Mouse (Mus musculus): ENCODE results near the gene Olfr1219. TPM values are rescaled to one million over a fixed set of nuclear protein-coding genes. Genes with fewer than 3 reads are reported as not detected.

Gene Olfr1219
- total RNA-seq (2021), result not detected
- long read RNA-seq, experiment 1, result 0 reads
- long read RNA-seq, experiment 2, result 0 reads

DNA sequence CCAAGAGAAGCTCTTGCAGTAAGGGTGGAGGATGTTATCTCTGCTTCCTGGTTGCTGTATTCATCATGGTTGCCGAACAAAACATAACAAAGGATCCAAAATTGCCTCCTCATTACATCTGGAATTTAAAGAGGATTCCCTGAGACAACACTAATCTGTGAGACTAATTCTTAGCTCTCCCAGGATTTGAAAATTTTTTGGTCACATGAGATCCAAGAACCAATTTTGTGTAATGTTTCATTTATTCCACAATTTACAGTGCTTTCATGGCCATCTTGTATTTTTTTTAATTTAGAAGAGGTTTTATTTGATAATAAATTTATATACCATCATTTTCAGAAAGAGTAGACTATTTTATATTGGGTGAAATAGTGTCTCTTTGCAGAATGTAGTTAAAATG lies at the start of gene Olfr1219:
Gene Olfr1219 (minus strand): TSS at position 101 of the 400 bp plus-strand sequence.
- DNase-seq (ENCODE audit: low spot score in 2 of 2), result no peak

DNA sequence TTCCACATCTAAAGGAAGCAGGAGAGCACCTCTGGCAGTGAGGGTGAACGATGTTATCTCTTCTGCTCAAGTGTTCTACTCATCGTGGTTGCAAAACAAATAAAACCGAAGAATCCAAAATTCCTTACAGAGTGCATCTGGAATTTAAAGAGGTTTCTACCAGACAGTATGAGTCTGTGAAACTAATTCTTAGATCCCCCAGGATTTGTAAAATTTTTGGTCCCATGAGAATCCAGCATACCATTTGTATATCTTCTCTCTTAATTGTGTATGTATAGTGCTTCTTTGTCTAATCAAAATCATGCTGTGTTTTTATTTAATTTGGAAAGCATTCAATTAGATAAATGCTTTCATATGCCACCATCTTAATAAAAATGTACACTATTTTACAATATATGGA lies 49.6 kb upstream of the Olfr1219 start, which contains the start of gene Olfr1222:
Gene Olfr1222 (minus strand): TSS at position 101 of the 400 bp plus-strand sequence.
- DNase-seq (ENCODE audit: low spot score in 2 of 2), result no peak

GRCm38 (mm10) chr2:89117183-89117582 lies 33.9 kb upstream of the Olfr1219 start, which contains the start of gene Olfr1221:
Olfr1221 (minus strand) TSS chr2:89117283.
- DNase-seq (ENCODE audit: low spot score in 2 of 2), result no peak

DNA sequence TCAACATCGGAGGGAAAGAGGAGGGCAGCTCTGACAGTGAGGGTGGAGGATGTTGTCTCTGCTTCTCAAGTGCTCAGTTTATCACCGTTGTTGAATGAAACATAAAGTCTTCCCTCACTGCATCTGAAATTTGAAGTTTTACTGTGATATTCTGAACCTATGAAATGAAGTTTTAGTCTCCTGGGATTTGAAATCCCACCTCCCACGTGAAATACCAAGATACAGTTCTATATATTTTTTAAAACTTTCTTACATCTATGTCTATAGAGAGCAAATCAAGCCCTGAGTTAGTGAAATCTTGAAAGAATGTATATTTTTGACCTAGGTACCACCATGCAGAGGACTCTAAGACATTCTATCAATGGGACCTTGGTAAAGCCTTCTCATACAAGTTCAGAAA lies 23.4 kb upstream of the Olfr1219 start, which contains the start of gene Olfr1220:
Gene Olfr1220 (minus strand): TSS at position 101 of the 400 bp plus-strand sequence.
- DNase-seq (ENCODE audit: low spot score in 2 of 2), result no peak

DNA sequence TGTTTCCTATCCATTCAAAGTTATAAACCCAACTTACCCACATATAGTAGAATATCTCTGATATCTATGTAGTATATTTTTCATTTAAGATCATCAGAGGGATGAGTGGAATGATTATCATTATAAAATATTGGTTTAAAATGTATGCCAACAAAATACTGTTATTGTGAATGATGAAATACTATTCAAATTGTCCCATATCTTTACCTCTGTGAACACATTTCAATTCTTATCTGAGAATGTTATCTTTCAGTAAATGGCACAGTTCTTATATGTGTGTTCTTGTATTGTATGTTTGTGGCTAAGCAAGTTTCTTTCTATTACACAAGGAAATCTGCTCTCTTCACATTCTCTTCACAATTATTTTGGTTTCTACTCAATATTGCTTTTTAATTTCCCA lies 22.3 kb upstream of the Olfr1219 start:
- DNase-seq (ENCODE audit: low spot score in 2 of 2), result no peak

DNA sequence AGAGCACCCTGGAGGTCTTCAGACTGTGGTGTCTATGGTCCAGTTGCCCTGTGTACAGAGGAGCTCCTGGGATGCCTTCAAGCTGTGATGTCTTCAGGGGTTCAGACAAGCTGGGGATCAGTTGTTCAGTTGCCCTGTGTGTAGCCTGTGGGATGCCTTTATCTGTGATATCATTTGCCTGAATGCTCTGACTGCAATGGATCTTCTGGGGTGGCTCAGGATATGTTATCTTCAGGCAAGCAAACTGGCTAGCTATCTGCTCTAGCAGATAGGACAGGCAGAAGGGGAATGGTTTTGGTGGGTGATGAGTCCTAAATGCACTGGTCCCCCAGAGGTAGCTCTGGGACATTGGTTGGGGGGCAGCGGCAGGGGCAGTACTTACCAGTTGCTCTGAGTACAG lies 10.5 kb upstream of the Olfr1219 start:
- DNase-seq (ENCODE audit: low spot score in 2 of 2), result no peak

- no peak for DNase-seq (ENCODE audit: low spot score in 2 of 2)
These were observed 1.8 kb downstream of the Olfr1219 start for GRCm38 (mm10) chr2:89081487-89081886.

- DNase-seq (ENCODE audit: low spot score in 2 of 2), result no peak
These were observed 22.2 kb downstream of the Olfr1219 start, which contains the start of gene Olfr1218 for GRCm38 (mm10) chr2:89061087-89061486. Olfr1218 (minus strand) TSS chr2:89061187.

GRCm38 (mm10) chr2:89031965-89032364 lies 51.3 kb downstream of the Olfr1219 start, which contains the start of gene Olfr1217:
Olfr1217 (minus strand) TSS chr2:89032065.
- no peak for DNase-seq (ENCODE audit: low spot score in 2 of 2)

Other genes with a start within 250 kb of the Olfr1219 start
- gene Olfr1204, start 234.2 kb downstream of the Olfr1219 start, total RNA-seq (2021), result not detected
- not detected for gene Olfr1206, start 220.3 kb downstream of the Olfr1219 start, total RNA-seq (2021)
- not detected for gene Olfr1208, start 181.2 kb downstream of the Olfr1219 start, total RNA-seq (2021)
- gene Olfr1209, start 168.4 kb downstream of the Olfr1219 start, total RNA-seq (2021), result not detected
- not detected for gene Olfr1211, start 145.4 kb downstream of the Olfr1219 start, total RNA-seq (2021)
- not detected for gene Olfr1212, start 129.5 kb downstream of the Olfr1219 start, total RNA-seq (2021)
- gene Gm13762, start 103.2 kb downstream of the Olfr1219 start, total RNA-seq (2021), result not detected
- not detected for gene Olfr1214, start 90.9 kb downstream of the Olfr1219 start, total RNA-seq (2021)
- gene Olfr1215, start 76.5 kb downstream of the Olfr1219 start, total RNA-seq (2021), result not detected
- gene Olfr1216, start 65.2 kb downstream of the Olfr1219 start, total RNA-seq (2021), result not detected
- gene Olfr1217, start 51.4 kb downstream of the Olfr1219 start, total RNA-seq (2021), result not detected
- not detected for gene Olfr1218, start 22.3 kb downstream of the Olfr1219 start, total RNA-seq (2021)
- not detected for gene Olfr1220, start 23.3 kb upstream of the Olfr1219 start, total RNA-seq (2021)
- not detected for gene Olfr1221, start 33.8 kb upstream of the Olfr1219 start, total RNA-seq (2021)
- not detected for gene Olfr1222, start 49.5 kb upstream of the Olfr1219 start, total RNA-seq (2021)
- gene Olfr1223, start 68.0 kb upstream of the Olfr1219 start, total RNA-seq (2021), result not detected
- gene Olfr1224-ps1, start 80.6 kb upstream of the Olfr1219 start, total RNA-seq (2021), result not detected
- not detected for gene Olfr1225, start 91.2 kb upstream of the Olfr1219 start, total RNA-seq (2021)
- not detected for gene Olfr1226, start 116.5 kb upstream of the Olfr1219 start, total RNA-seq (2021)
- gene Olfr1228, start 170.5 kb upstream of the Olfr1219 start, total RNA-seq (2021), result not detected
- not detected for gene Olfr1229, start 204.5 kb upstream of the Olfr1219 start, total RNA-seq (2021)
- not detected for gene Olfr1230, start 213.8 kb upstream of the Olfr1219 start, total RNA-seq (2021)
- not detected for gene Olfr1231, start 223.6 kb upstream of the Olfr1219 start, total RNA-seq (2021)
- gene Olfr1232, start 246.2 kb upstream of the Olfr1219 start, total RNA-seq (2021), result not detected